Mouse (Mus musculus) kidney, embryonic 15.5 days (tissue): Measurements from ENCODE around the gene Shoc2. TPM values are rescaled to one million over a fixed set of nuclear protein-coding genes. Genes with fewer than 3 reads are reported as not detected.
A peak's percentile ranks its signal among the peaks of the same experiment; 100 is the strongest.
"Not testable (repeated sequence)": the region's sequence is repeated elsewhere in the genome, so short reads cannot be mapped to it uniquely, and the experiment has no call there.

Experiments
- ATAC-seq: fragments of 200-750 bp; cut with Nextera tagmentation; replicated peaks from 2 replicates; pipeline ENCODE4 v1.8.0; 2017; ENCODE audit warnings: moderate TSS enrichment; ENCODE audit not compliant: low FRiP score
- H3K27ac ChIP-seq: fragments of 300-500 bp; sonication (generic); 2 replicates; pipeline ENCODE4 v1.5.1; 2015; ENCODE audit warnings: mild to moderate bottlenecking, inconsistent platforms
- H3K27me3 ChIP-seq: fragments of 300-500 bp; sonication (generic); 2 replicates; pipeline ENCODE4 v1.6.1; 2015; ENCODE audit warnings: inconsistent platforms
- H3K36me3 ChIP-seq: fragments of 300-500 bp; sonication (generic); 2 replicates; pipeline ENCODE4 v1.6.1; 2015; ENCODE audit warnings: inconsistent platforms
- H3K4me1 ChIP-seq: fragments of 300-500 bp; sonication (generic); 2 replicates; pipeline ENCODE4 v1.6.1; 2015; ENCODE audit warnings: inconsistent platforms
- H3K4me2 ChIP-seq: fragments of 300-500 bp; sonication (generic); 2 replicates; pipeline ENCODE4 v1.6.1; 2015; ENCODE audit warnings: moderate library complexity, mild to moderate bottlenecking, inconsistent platforms
- H3K4me3 ChIP-seq: fragments of 300-500 bp; sonication (generic); replicated peaks from 2 replicates; pipeline ENCODE4 v1.5.1; 2015; ENCODE audit warnings: mild to moderate bottlenecking, inconsistent platforms
- H3K9ac ChIP-seq: fragments of 300-500 bp; sonication (generic); 2 replicates; pipeline ENCODE4 v1.6.1; 2015; ENCODE audit warnings: mild to moderate bottlenecking, inconsistent platforms
- H3K9me3 ChIP-seq: fragments of 300-500 bp; sonication (generic); replicated peaks from 2 replicates; pipeline ENCODE4 v1.6.1; 2016; ENCODE audit warnings: inconsistent platforms
- WGBS: fragments of 180-500 bp; shearing (Covaris S2); methylation state at CpG from one replicate; pipeline ENCODE4 v1.1.7; 2015; ENCODE audit warnings: mixed read lengths; 5-methylcytosine and 5-hydroxymethylcytosine counted together
- polyA plus RNA-seq: library from polyadenylated mRNA; unstranded; fragments of >200 nt; fragmentation: Nextera tagmentation; extraction: Ambion mirVana; gene quantifications from 2 replicates; pipeline ENCODE4 v1.2.1, GENCODE M21; 2015

Shoc2 gene
- polyA plus RNA-seq, 1 experiment from 2014 or later, result 51.5 TPM

GRCm38 (mm10) chr19:53942342-53942741, 1.8 kb upstream of the Shoc2 start:
- 94% methylated on average over 2 of the region's 2 CpGs for WGBS
- no peaks in the 10 kb centered on the region for H3K9me3 ChIP-seq
- no peak for ATAC-seq
- H3K4me2 ChIP-seq, result no peak overlapping the region
- H3K4me1 ChIP-seq, result peaks cover 15% of the 10 kb centered on the region
- no peaks in the 10 kb centered on the region for H3K27me3 ChIP-seq
- no peak overlapping the region for H3K9ac ChIP-seq
- H3K27ac ChIP-seq, result no peak overlapping the region
- H3K4me3 ChIP-seq, result no peak overlapping the region
- peaks cover 19% of the 10 kb centered on the region for H3K36me3 ChIP-seq

- Histone ChIP-seq H3K9me3 (no peaks in the 10 kb centered on the region), H3K36me3 (peaks cover 9% of the 10 kb centered on the region), H3K4me3 (peak overlapping the region; percentile 96), H3K27ac (peak overlapping the region; percentile 98), H3K4me1 (peaks cover 20% of the 10 kb centered on the region), H3K9ac (peak overlapping the region; percentile 98), H3K27me3 (no peaks in the 10 kb centered on the region), H3K4me2 (peak overlapping the region; percentile 67)
- ATAC-seq, result no peak; the same call in 1 of the 2 replicates
- WGBS, result 0% methylated on average over 39 of the region's 47 CpGs
These were observed 672 bp downstream of the Shoc2 start for GRCm38 (mm10) chr19:53944786-53945169.

- Histone ChIP-seq H3K4me1 (peaks cover 20% of the 10 kb centered on the region), H3K36me3 (peaks cover 9% of the 10 kb centered on the region), H3K27me3 (no peaks in the 10 kb centered on the region), H3K27ac (peak overlapping the region; percentile 98), H3K4me2 (peak overlapping the region; percentile 67), H3K9me3 (no peaks in the 10 kb centered on the region), H3K9ac (peak overlapping the region; percentile 98), H3K4me3 (peak overlapping the region; percentile 96)
- 1% methylated on average over 54 of the region's 69 CpGs for WGBS
- peak; percentile 7 for ATAC-seq
These were observed 1.3 kb downstream of the Shoc2 start for GRCm38 (mm10) chr19:53945171-53946042.

GRCm38 (mm10) chr19:53957513-53957912, 13.4 kb downstream of the Shoc2 start:
- no peaks in the 10 kb centered on the region for H3K36me3 ChIP-seq
- ATAC-seq, result no peak
- H3K9ac ChIP-seq, result no peak overlapping the region
- 92% methylated on average over 2 of the region's 2 CpGs for WGBS
- no peak overlapping the region for H3K4me2 ChIP-seq
- H3K27ac ChIP-seq, result no peak overlapping the region
- no peaks in the 10 kb centered on the region for H3K9me3 ChIP-seq
- H3K4me1 ChIP-seq, result 0 out of 2 replicates have a peak, but pooled peaks cover 3% of the 10 kb centered on the region
- H3K27me3 ChIP-seq, result no peaks in the 10 kb centered on the region
- no peak overlapping the region for H3K4me3 ChIP-seq

GRCm38 (mm10) chr19:53962511-53962910, 18.4 kb downstream of the Shoc2 start:
- ATAC-seq, result no peak
- Histone ChIP-seq H3K4me3 (no peak overlapping the region), H3K9ac (no peak overlapping the region), H3K27ac (no peak overlapping the region), H3K27me3 (no peaks in the 10 kb centered on the region), H3K4me2 (no peak overlapping the region), H3K4me1 (0 out of 2 replicates have a peak, but pooled peaks cover 3% of the 10 kb centered on the region), H3K9me3 (no peaks in the 10 kb centered on the region), H3K36me3 (no peaks in the 10 kb centered on the region)
- 91% methylated on average over 4 of the region's 4 CpGs for WGBS

- ATAC-seq, H3K4me1 ChIP-seq, H3K36me3 ChIP-seq, H3K27me3 ChIP-seq, H3K27ac ChIP-seq, H3K4me2 ChIP-seq, H3K9ac ChIP-seq, H3K4me3 ChIP-seq, H3K9me3 ChIP-seq: not testable (repeated sequence)
- WGBS, result 93% methylated on average over 3 of the region's 3 CpGs
These were observed 20.2 kb downstream of the Shoc2 start for GRCm38 (mm10) chr19:53964347-53964746.

- Histone ChIP-seq H3K27me3 (no peaks in the 10 kb centered on the region), H3K9ac (no peak overlapping the region), H3K4me1 (0 out of 2 replicates have a peak, but pooled peaks cover 3% of the 10 kb centered on the region), H3K36me3 (no peaks in the 10 kb centered on the region), H3K4me3 (no peak overlapping the region), H3K27ac (no peak overlapping the region), H3K9me3 (no peaks in the 10 kb centered on the region), H3K4me2 (no peak overlapping the region)
- ATAC-seq, result no peak
- WGBS, result 88% methylated on average over 10 of the region's 10 CpGs
These were observed 21.0 kb downstream of the Shoc2 start for GRCm38 (mm10) chr19:53964910-53965633.

GRCm38 (mm10) chr19:53969226-53969625, 25.1 kb downstream of the Shoc2 start:
- Histone ChIP-seq H3K4me2 (no peak overlapping the region), H3K27me3 (no peaks in the 10 kb centered on the region), H3K36me3 (no peaks in the 10 kb centered on the region), H3K4me3 (no peak overlapping the region), H3K9ac (no peak overlapping the region), H3K9me3 (no peaks in the 10 kb centered on the region), H3K27ac (no peak overlapping the region), H3K4me1 (no peaks in the 10 kb centered on the region)
- ATAC-seq, result no peak
- 87% methylated on average over 3 of the region's 3 CpGs for WGBS

- H3K4me2 ChIP-seq, result no peak overlapping the region
- no peak for ATAC-seq
- WGBS, result 78% methylated on average over 7 of the region's 7 CpGs
- no peak overlapping the region for H3K9ac ChIP-seq
- no peaks in the 10 kb centered on the region for H3K27me3 ChIP-seq
- peaks cover 6% of the 10 kb centered on the region; the same call in 1 of the 2 replicates for H3K36me3 ChIP-seq
- H3K9me3 ChIP-seq, result no peaks in the 10 kb centered on the region; the same call in 1 of the 2 replicates
- no peak overlapping the region for H3K4me3 ChIP-seq
- H3K27ac ChIP-seq, result 0 out of 2 replicates have a peak overlapping the region, but pooled peaks have one; percentile 11
- H3K4me1 ChIP-seq, result no peaks in the 10 kb centered on the region
These were observed 27.8 kb downstream of the Shoc2 start for GRCm38 (mm10) chr19:53971938-53972337.

GRCm38 (mm10) chr19:53973656-53974055, 29.6 kb downstream of the Shoc2 start:
- Histone ChIP-seq H3K4me1 (no peaks in the 10 kb centered on the region), H3K27ac (no peak overlapping the region), H3K9me3 (no peaks in the 10 kb centered on the region; the same call in 1 of the 2 replicates), H3K27me3 (no peaks in the 10 kb centered on the region), H3K4me3 (no peak overlapping the region), H3K4me2 (no peak overlapping the region), H3K9ac (no peak overlapping the region), H3K36me3 (peaks cover 9% of the 10 kb centered on the region; the same call in 1 of the 2 replicates)
- no peak for ATAC-seq
- 82% methylated on average over 1 of the region's 1 CpGs for WGBS

GRCm38 (mm10) chr19:53982041-53982440, 37.9 kb downstream of the Shoc2 start:
- Histone ChIP-seq H3K27ac (no peak overlapping the region), H3K36me3 (peaks cover 3% of the 10 kb centered on the region; the same call in 1 of the 2 replicates)

GRCm38 (mm10) chr19:53983336-53983735, 39.2 kb downstream of the Shoc2 start:
- WGBS, result 97% methylated on average over 1 of the region's 1 CpGs
- Histone ChIP-seq H3K4me1 (no peaks in the 10 kb centered on the region), H3K4me2 (no peak overlapping the region), H3K9ac (no peak overlapping the region), H3K27ac (no peak overlapping the region), H3K27me3 (no peaks in the 10 kb centered on the region), H3K4me3 (no peak overlapping the region), H3K9me3 (0 out of 2 replicates have a peak, but pooled peaks cover 3% of the 10 kb centered on the region), H3K36me3 (peaks cover 10% of the 10 kb centered on the region)
- no peak for ATAC-seq

More at GRCm38 (mm10) chr19:53982041-53982440, 37.9 kb downstream of the Shoc2 start:
- WGBS, result 65% methylated on average over 3 of the region's 3 CpGs
- Histone ChIP-seq H3K9ac (no peak overlapping the region), H3K27me3 (no peaks in the 10 kb centered on the region), H3K9me3 (peaks cover 3% of the 10 kb centered on the region; the same call in 1 of the 2 replicates), H3K4me2 (no peak overlapping the region), H3K4me3 (no peak overlapping the region), H3K4me1 (no peaks in the 10 kb centered on the region)
- ATAC-seq, result no peak
